Mouse (Mus musculus): Measurements from ENCODE around the gene Gm26897.

DNA sequence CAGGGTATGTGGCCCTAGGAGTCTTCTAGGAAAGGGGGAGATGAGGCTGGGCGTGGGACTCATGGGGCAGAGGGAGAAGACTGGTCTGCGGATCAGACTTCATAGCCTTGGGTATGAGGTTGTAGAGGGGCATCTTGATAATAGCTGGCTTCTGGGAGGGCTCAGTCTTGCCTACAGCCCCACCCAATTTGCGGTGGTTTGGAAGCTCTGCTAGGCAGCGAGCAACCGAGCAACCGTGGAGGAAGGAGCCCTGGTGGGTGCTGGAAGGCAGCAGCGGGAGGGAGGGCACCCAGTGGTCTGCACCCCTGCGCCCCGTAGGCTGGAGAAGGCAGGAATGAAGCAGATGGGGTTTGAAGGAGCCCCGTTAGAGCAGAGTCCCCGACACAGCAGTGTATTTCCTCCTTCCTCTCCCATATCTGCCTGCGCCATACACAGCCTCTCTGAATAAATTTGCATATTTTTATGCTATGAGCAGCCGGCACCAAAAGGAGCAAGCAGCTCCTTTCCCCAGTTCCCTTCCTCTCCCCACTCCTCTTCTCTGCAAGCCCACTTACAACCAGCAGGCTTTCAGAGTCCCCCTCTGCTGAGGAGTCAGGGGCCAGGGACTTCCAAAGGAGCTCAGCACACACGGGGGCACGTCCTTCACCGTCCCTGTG, 20.9 kb downstream of the Gm26897 start:
- no peak for TF ChIP-seq CTCF (IDR thresholded peaks at IDR 0.05)
- TF ChIP-seq EP300 (IDR thresholded peaks at IDR 0.05), result no peak

Measured in lung, postnatal 0 days (tissue).